ENCODE assay signal across 16 mouse cellular contexts in the genomic region with DNA sequence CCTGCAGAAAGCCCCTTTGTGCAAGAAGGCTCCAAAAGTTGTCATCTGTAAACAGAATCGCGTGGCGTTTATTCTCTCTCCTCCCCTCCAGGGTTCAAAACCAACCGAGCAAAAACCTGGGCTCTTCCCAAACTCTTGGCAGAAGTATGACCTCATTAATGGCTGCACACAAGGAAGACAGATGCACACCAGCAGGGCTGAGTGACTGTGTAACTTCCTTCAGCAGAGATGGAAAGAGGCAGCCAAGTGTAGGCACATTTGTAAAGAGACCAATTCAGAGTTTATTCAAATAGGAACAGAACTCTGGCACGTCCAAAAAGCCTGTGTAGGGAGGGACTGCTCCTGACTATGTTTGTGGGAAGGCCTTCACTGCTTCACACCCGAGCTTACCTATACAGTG.
DNase-seq lines count a peak whose midpoint lies in the region; ATAC-seq lines count a peak whose summit lies in the region.
"Had no signal": no experiment of that assay in that cellular context is flagged by ENCODE, and none has a peak within 500 bp of the region (broad histone marks: within the 10 kb centered on the region; RNA-seq: fewer than 3 reads in every experiment).

No protein-coding gene starts in this region.

- peaks cover 7% of the 10 kb centered on the region; the same call in 1 of the 2 replicates for H3K4me1 ChIP-seq in forebrain, embryonic 13.5 days
- no peaks in the 10 kb centered on the region for H3K4me1 ChIP-seq in forebrain, embryonic 11.5 days (replicated peaks; ENCODE audit: control insufficient read depth, insufficient read depth, low read length)
- peaks cover 5% of the 10 kb centered on the region for H3K4me1 ChIP-seq in heart, embryonic 11.5 days (ENCODE audit: control insufficient read depth, insufficient read depth, low read length)
- H3K4me1 ChIP-seq: limb, embryonic 10.5 days had no signal

- H3K36me3 ChIP-seq in forebrain, embryonic 13.5 days (ENCODE audit: poor library complexity, severe bottlenecking) = no peaks in the 10 kb centered on the region
- H3K36me3 ChIP-seq in forebrain, embryonic 11.5 days (ENCODE audit: control insufficient read depth, insufficient read depth, low read length) = no peaks in the 10 kb centered on the region
- H3K36me3 ChIP-seq in heart, embryonic 11.5 days (ENCODE audit: control insufficient read depth, insufficient read depth, low read length) = no peaks in the 10 kb centered on the region
- H3K36me3 ChIP-seq: limb, embryonic 10.5 days had no signal

- H3K9ac ChIP-seq in forebrain, embryonic 13.5 days = no peak overlapping the region
- no peak overlapping the region for H3K9ac ChIP-seq in forebrain, embryonic 11.5 days (ENCODE audit: low read length)
- H3K9ac ChIP-seq in heart, embryonic 11.5 days (ENCODE audit: low read depth, low read length) = no peak overlapping the region
- H3K9ac ChIP-seq: liver, embryonic 14.5 days had no signal

- no peak overlapping the region for H3K4me2 ChIP-seq in forebrain, embryonic 13.5 days
- no peak overlapping the region for H3K4me2 ChIP-seq in forebrain, embryonic 11.5 days (ENCODE audit: low read depth, low read length, severe bottlenecking)
- no peak overlapping the region for H3K4me2 ChIP-seq in heart, embryonic 11.5 days

- H3K27me3 ChIP-seq in forebrain, embryonic 13.5 days = no peaks in the 10 kb centered on the region
- H3K27me3 ChIP-seq in forebrain, embryonic 11.5 days (ENCODE audit: control insufficient read depth, insufficient read depth, low read length) = no peaks in the 10 kb centered on the region
- no peaks in the 10 kb centered on the region for H3K27me3 ChIP-seq in heart, embryonic 11.5 days (ENCODE audit: control insufficient read depth, insufficient read depth, low read length)
- H3K27me3 ChIP-seq: Patski had no signal

- no peak overlapping the region; the same call in 1 of the 2 replicates for H3K27ac ChIP-seq in forebrain, embryonic 13.5 days
- H3K27ac ChIP-seq in forebrain, embryonic 11.5 days (ENCODE audit: low read depth, low read length) = no peak overlapping the region
- H3K27ac ChIP-seq in heart, embryonic 11.5 days (ENCODE audit: low read depth, low read length) = no peak overlapping the region
- H3K27ac ChIP-seq: limb, embryonic 10.5 days; liver, embryonic 14.5 days had no signal

- no peak overlapping the region for H3K4me3 ChIP-seq in forebrain, embryonic 13.5 days
- no peak overlapping the region for H3K4me3 ChIP-seq in forebrain, embryonic 11.5 days (ENCODE audit: low read depth, low read length)
- H3K4me3 ChIP-seq in heart, embryonic 11.5 days (ENCODE audit: low read depth, low read length) = no peak overlapping the region
- H3K4me3 ChIP-seq: limb, embryonic 10.5 days had no signal

- H3K9me3 ChIP-seq in forebrain, embryonic 13.5 days (replicated peaks) = no peaks in the 10 kb centered on the region
- no peaks in the 10 kb centered on the region for H3K9me3 ChIP-seq in forebrain, embryonic 11.5 days (ENCODE audit: control insufficient read depth, low read length)
- no peaks in the 10 kb centered on the region for H3K9me3 ChIP-seq in heart, embryonic 11.5 days (replicated peaks; ENCODE audit: control insufficient read depth, low read length)
- H3K9me3 ChIP-seq: limb, embryonic 10.5 days had no signal

- peak; percentile 94 for ATAC-seq in forebrain, embryonic 13.5 days
- ATAC-seq in forebrain, embryonic 11.5 days (replicated peaks; ENCODE audit: low FRiP score) = no peak
- no peak for ATAC-seq in monocyte, adult 5-6 weeks (replicated peaks; ENCODE audit: insufficient number of reproducible peaks, low FRiP score, low TSS enrichment, poor library complexity, severe bottlenecking)
- no peak for ATAC-seq in heart, embryonic 11.5 days (replicated peaks; ENCODE audit: insufficient number of reproducible peaks, low FRiP score, low TSS enrichment)
- ATAC-seq: midbrain, embryonic 16.5 days; Patski had no signal

- DNase-seq in forebrain, embryonic 11.5 days (ENCODE audit: low spot score) = no peak
- DNase-seq in lung, postnatal 10 days = peak; percentile 10
- DNase-seq in lung, postnatal 4 days = no peak
- peak; percentile 42 to 53 for DNase-seq in cerebellum, postnatal 25 days
- DNase-seq in layer of hippocampus, postnatal 36 days = peak; percentile 35 to 39
- DNase-seq: embryo, embryonic 11 days; heart, postnatal 4 days; kidney, adult 18-20 months; lung, postnatal 14 days had no signal

- WGBS in forebrain, embryonic 13.5 days = 51% methylated on average over 6 of the region's 6 CpGs
- 74% methylated on average over 6 of the region's 6 CpGs for WGBS in forebrain, embryonic 11.5 days
- 73% methylated on average over 6 of the region's 6 CpGs for WGBS in heart, embryonic 11.5 days (ENCODE audit: insufficient replicate concordance)

Comparison
In these comparisons a context has a peak if more than half of its experiments do, and no peak if none do; other contexts are left out.
1. DNase-seq: peak in lung, postnatal 10 days (single experiment), cerebellum, postnatal 25 days (2 of 2) and layer of hippocampus, postnatal 36 days (2 of 2); none in forebrain, embryonic 11.5 days (single experiment) and lung, postnatal 4 days (0 of 2).